Mouse (Mus musculus) CH12.LX (cell line): ENCODE results near the gene Fdxr. TPM values are rescaled to one million over a fixed set of nuclear protein-coding genes. Genes with fewer than 3 reads are reported as not detected.

Source experiments
- DNase-seq: peaks from one replicate; pipeline ENCODE4 v3.0.0-alpha.2; 2013; ENCODE audit errors: extremely low read depth
- H3K27ac ChIP-seq: 2 replicates; pipeline ENCODE4 v1.5.1; 2012; ENCODE audit warnings: low read depth, mild to moderate bottlenecking, control low read depth, moderate library complexity; ENCODE audit not compliant: insufficient read depth
- H3K27me3 ChIP-seq: replicated peaks from 2 replicates; pipeline ENCODE3; 2012; ENCODE audit warnings: inconsistent platforms
- H3K36me3 ChIP-seq, 2 experiments: replicated peaks in 1 of 2; 2 replicates each; pipeline versions ENCODE3 to v1.6.1; 2012; ENCODE audit warnings: inconsistent platforms in 1 of 2, low read length in 1 of 2, mild to moderate bottlenecking in 1 of 2, mixed read lengths in 1 of 2, moderate library complexity in 1 of 2; ENCODE audit not compliant: control insufficient read depth in 1 of 2, insufficient read depth in 1 of 2
- H3K4me1 ChIP-seq, 2 experiments: 2 replicates each; pipeline ENCODE4 v1.6.1; 2012; ENCODE audit warnings: inconsistent platforms in 1 of 2, moderate library complexity in 1 of 2; ENCODE audit not compliant: insufficient read depth in 2 of 2, control insufficient read depth in 1 of 2
- H3K4me2 ChIP-seq: 2 replicates; pipeline ENCODE4 v1.6.1; 2012; ENCODE audit warnings: low read depth, mild to moderate bottlenecking, control low read depth; ENCODE audit not compliant: poor library complexity, insufficient read depth, severe bottlenecking
- H3K4me3 ChIP-seq, 3 experiments: fragments of 150-350 bp in 1 of 3; sonication (generic) in 1 of 3; replicated peaks in 1 of 3; 2 replicates each; pipeline versions ENCODE3 to v1.5.1; 2011 to 2012; ENCODE audit warnings: low read depth in 2 of 3, low read length in 2 of 3, mild to moderate bottlenecking in 2 of 3, moderate library complexity in 2 of 3, control low read depth in 1 of 3, improper control_type of control experiment in 1 of 3, inconsistent platforms in 1 of 3, mixed read lengths in 1 of 3; ENCODE audit not compliant: poor library complexity in 1 of 3
- H3K79me2 ChIP-seq: replicated peaks from 2 replicates; pipeline ENCODE4 v1.6.1; 2012; ENCODE audit warnings: mild to moderate bottlenecking, moderate library complexity; ENCODE audit not compliant: control insufficient read depth, poor library complexity, insufficient read depth, severe bottlenecking; ENCODE audit errors: extremely low read depth
- H3K9ac ChIP-seq: 2 replicates; pipeline ENCODE4 v1.6.1; 2012; ENCODE audit warnings: low read depth, mild to moderate bottlenecking, control low read depth, moderate library complexity; ENCODE audit not compliant: insufficient read depth
- H3K9me3 ChIP-seq: replicated peaks from 2 replicates; pipeline ENCODE3; 2012; ENCODE audit warnings: low read length, inconsistent platforms, mixed read lengths
- BHLHE40 ChIP-seq: IDR thresholded peaks from 2 replicates; pipeline ENCODE4 v1.6.1; 2011; ENCODE audit warnings: mild to moderate bottlenecking, low read depth, low read length, improper control_type of control experiment
- CHD2 ChIP-seq: IDR thresholded peaks from 2 replicates; pipeline ENCODE4 v1.6.1; 2011; ENCODE audit warnings: low read length, improper control_type of control experiment
- CTCF ChIP-seq, 2 experiments: IDR thresholded peaks in 1 of 2; conservative IDR thresholded peaks in 1 of 2; 2 replicates each; pipeline ENCODE4 v1.5.1; 2011 to 2012; ENCODE audit warnings: low read depth in 2 of 2, low read length in 2 of 2, improper control_type of control experiment in 1 of 2, inconsistent platforms in 1 of 2, mild to moderate bottlenecking in 1 of 2, moderate library complexity in 1 of 2
- ELF1 ChIP-seq: IDR thresholded peaks from 2 replicates; pipeline ENCODE4 v1.6.1; 2014; ENCODE audit warnings: low read depth, mild to moderate bottlenecking, inconsistent platforms, low read length, improper control_type of control experiment
- EP300 ChIP-seq: IDR thresholded peaks from 2 replicates; pipeline ENCODE4 v1.6.1; 2011; ENCODE audit warnings: low read length, improper control_type of control experiment
- HCFC1 ChIP-seq: IDR thresholded peaks from 2 replicates; pipeline ENCODE4 v1.6.1; 2012; ENCODE audit warnings: low read depth, mild to moderate bottlenecking, inconsistent platforms, low read length, improper control_type of control experiment
- JUND ChIP-seq: conservative IDR thresholded peaks from 2 replicates; pipeline ENCODE4 v1.6.1; 2011; ENCODE audit warnings: low read depth, low read length, improper control_type of control experiment
- KAT2A ChIP-seq: IDR thresholded peaks from 2 replicates; pipeline ENCODE4 v1.6.1; 2012; ENCODE audit warnings: low read length, improper control_type of control experiment, inconsistent platforms; ENCODE audit not compliant: insufficient replicate concordance
- MAFK ChIP-seq: IDR thresholded peaks from 2 replicates; pipeline ENCODE4 v1.6.1; 2011; ENCODE audit warnings: low read length, improper control_type of control experiment; ENCODE audit not compliant: insufficient replicate concordance
- MYC ChIP-seq: IDR thresholded peaks from 2 replicates; pipeline ENCODE4 v1.6.1; 2011; ENCODE audit warnings: low read depth, mild to moderate bottlenecking, improper control_type of control experiment, low read length
- NELFE ChIP-seq: IDR thresholded peaks from 2 replicates; pipeline ENCODE4 v1.6.1; 2011; ENCODE audit warnings: low read depth, low read length, improper control_type of control experiment
- PAX5 ChIP-seq: IDR thresholded peaks from 2 replicates; pipeline ENCODE4 v1.6.1; 2012; ENCODE audit warnings: low read length, inconsistent platforms, mixed read lengths
- POLR2AphosphoS2 ChIP-seq: IDR thresholded peaks from 2 replicates; pipeline ENCODE4 v1.6.1; 2011; ENCODE audit warnings: low read depth, low read length, improper control_type of control experiment
- RAD21 ChIP-seq: IDR thresholded peaks from 2 replicates; pipeline ENCODE4 v1.6.1; 2011; ENCODE audit warnings: low read depth, mild to moderate bottlenecking, low read length, improper control_type of control experiment, moderate library complexity
- RCOR1 ChIP-seq: conservative IDR thresholded peaks from 2 replicates; pipeline ENCODE4 v1.6.1; 2012; ENCODE audit warnings: low read depth, mild to moderate bottlenecking, inconsistent platforms, low read length, improper control_type of control experiment
- SIN3A ChIP-seq: IDR thresholded peaks from 2 replicates; pipeline ENCODE4 v1.6.1; 2012; ENCODE audit warnings: low read length, improper control_type of control experiment, inconsistent platforms
- SMC3 ChIP-seq: IDR thresholded peaks from 2 replicates; pipeline ENCODE4 v1.6.1; 2011; ENCODE audit warnings: low read depth, low read length, improper control_type of control experiment
- UBTF ChIP-seq: IDR thresholded peaks from 2 replicates; pipeline ENCODE4 v1.6.1; 2012; ENCODE audit warnings: low read depth, mild to moderate bottlenecking, inconsistent platforms, low read length, improper control_type of control experiment, moderate library complexity
- ZC3H11A ChIP-seq: IDR thresholded peaks from 2 replicates; pipeline ENCODE4 v1.6.1; 2012; ENCODE audit warnings: low read depth, mild to moderate bottlenecking, inconsistent platforms, low read length, improper control_type of control experiment
- ZKSCAN1 ChIP-seq: IDR thresholded peaks from 2 replicates; pipeline ENCODE4 v1.6.1; 2012; ENCODE audit warnings: low read depth, inconsistent platforms, low read length, improper control_type of control experiment, borderline replicate concordance
- dilution Hi-C: fragments of 300-500 bp; cut with MboI; formaldehyde crosslinking; loops from 2 replicates; pipeline ENCODE4 v1.14.3; 2020; ENCODE audit warnings: low sequenced_read_pairs; ENCODE audit not compliant: extremely low pct_unique_long_range_greater_than_20kb, extremely low pct_ligation_motif_present
- in situ Hi-C: fragments of 300-500 bp; cut with MboI; formaldehyde crosslinking; loops from 3 replicates; pipeline ENCODE4 v1.14.3; 2019; ENCODE audit warnings: low sequenced_read_pairs, low pct_ligation_motif_present, low pct_unique_long_range_greater_than_20kb, mixed read lengths
- polyA plus RNA-seq: library from polyadenylated mRNA; unstranded; fragments of >175 nt; gene quantifications from 2 replicates; pipeline ENCODE4 v1.2.1, GENCODE M21; 2012; ENCODE audit warnings: low read depth; ENCODE audit not compliant: insufficient read length
- total RNA-seq, 2 experiments: library from RNA; depleted of rRNA; stranded (reverse); fragments of 300-350 nt in 1 of 2; fragments of >200 nt in 1 of 2; gene quantifications; 2 replicates each; pipeline ENCODE4 v1.2.3; 2012 to 2014

Gene Fdxr
- total and polyA plus RNA-seq, 3 experiments, result 43.8 to 63.3 (median 58.6) TPM

GRCm38 (mm10) chr11:115226811-115227491 is 49.9 kb downstream of the Fdxr start:
- no peak for DNase-seq
- Histone ChIP-seq H3K9me3 (no peaks in the 10 kb centered on the region), H3K27ac (no peak overlapping the region), H3K79me2 (no peaks in the 10 kb centered on the region), H3K4me2 (no peak overlapping the region), H3K4me3 (no peak overlapping the region), H3K4me1 (peaks cover 19 to 76% of the 10 kb centered on the region in 2 experiments), H3K27me3 (no peaks in the 10 kb centered on the region), H3K36me3 (peaks cover 7 to 54% of the 10 kb centered on the region in 2 experiments), H3K9ac (no peak overlapping the region)
- dilution Hi-C loops, result no loop called here
- TF ChIP-seq PAX5, result no peak
- no peak for TF ChIP-seq SIN3A
- TF ChIP-seq CHD2, result no peak
- no peak for TF ChIP-seq RAD21
- TF ChIP-seq CTCF (conservative IDR thresholded peaks at IDR 0.05 in 1 of 2, IDR thresholded peaks at IDR 0.05 in 1 of 2; ENCODE audit: low read depth in 2 of 2, low read length in 2 of 2), result no peak
- TF ChIP-seq UBTF, result no peak
- no peak for TF ChIP-seq BHLHE40
- no peak for TF ChIP-seq EP300
- no peak for TF ChIP-seq POLR2AphosphoS2
- TF ChIP-seq JUND, result no peak
- TF ChIP-seq ZC3H11A, result no peak
- TF ChIP-seq SMC3, result no peak
- TF ChIP-seq HCFC1, result no peak
- no peak for TF ChIP-seq NELFE
- no peak for TF ChIP-seq ELF1
- TF ChIP-seq RCOR1, result no peak
- in situ Hi-C loops, result no loop called here

DNA sequence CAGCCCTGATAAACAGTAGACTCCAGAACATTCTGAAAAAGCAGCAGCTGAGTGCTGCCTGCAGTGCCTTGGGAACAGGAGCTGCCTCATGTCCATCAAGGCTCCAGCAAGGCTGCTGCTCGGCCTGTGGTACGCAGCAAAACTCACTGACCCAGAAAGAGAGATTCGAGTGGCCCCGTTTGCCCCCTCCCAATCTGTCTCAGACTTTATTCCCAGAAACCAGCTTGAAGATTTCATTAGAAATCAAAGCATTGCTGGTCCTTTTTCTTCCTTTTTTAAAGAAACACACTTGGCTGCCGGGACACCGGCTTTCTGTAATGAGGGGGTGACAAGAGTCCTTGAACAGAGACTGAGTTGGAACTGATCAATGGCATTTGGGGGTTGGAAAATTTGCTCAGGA is 51.5 kb downstream of the Fdxr start:
- DNase-seq, result no peak
- dilution Hi-C loops, result no loop called here
- Histone ChIP-seq H3K4me3 (no peak overlapping the region), H3K36me3 (peaks cover 11 to 60% of the 10 kb centered on the region in 2 experiments), H3K4me1 (peaks cover 10 to 61% of the 10 kb centered on the region in 2 experiments), H3K9ac (no peak overlapping the region), H3K79me2 (no peaks in the 10 kb centered on the region), H3K4me2 (no peak overlapping the region), H3K9me3 (no peaks in the 10 kb centered on the region), H3K27me3 (no peaks in the 10 kb centered on the region), H3K27ac (no peak overlapping the region)
- in situ Hi-C loops, result no loop called here
- TF ChIP-seq MYC, result no peak
- no peak for TF ChIP-seq ELF1
- no peak for TF ChIP-seq BHLHE40
- TF ChIP-seq KAT2A, result no peak
- no peak for TF ChIP-seq POLR2AphosphoS2
- TF ChIP-seq MAFK, result no peak
- TF ChIP-seq ZKSCAN1, result no peak
- TF ChIP-seq RCOR1, result no peak
